Mouse (Mus musculus) kidney, embryonic 14.5 days (tissue): ENCODE data around the gene Cx3cl1. TPM values are rescaled to one million over a fixed set of nuclear protein-coding genes. Genes with fewer than 3 reads are reported as not detected.

Experiments
- ATAC-seq: fragments of 200-750 bp; cut with Nextera tagmentation; 2 replicates; pipeline ENCODE4 v1.8.0; 2017; ENCODE audit warnings: moderate number of reproducible peaks, mild to moderate bottlenecking, moderate TSS enrichment, moderate library complexity; ENCODE audit not compliant: low FRiP score, low TSS enrichment
- H3K27ac ChIP-seq: fragments of 300-500 bp; sonication (generic); 2 replicates; pipeline ENCODE4 v1.5.1; 2014; ENCODE audit warnings: low read depth, mild to moderate bottlenecking, low read length, moderate library complexity, mixed read lengths
- H3K27me3 ChIP-seq: fragments of 300-500 bp; sonication (generic); 2 replicates; pipeline ENCODE4 v1.6.1; 2014; ENCODE audit warnings: mild to moderate bottlenecking, low read length; ENCODE audit not compliant: control insufficient read depth, insufficient read depth
- H3K36me3 ChIP-seq: fragments of 300-500 bp; sonication (generic); 2 replicates; pipeline ENCODE4 v1.6.1; 2014; ENCODE audit warnings: low read length, mixed read lengths; ENCODE audit not compliant: control insufficient read depth, insufficient read depth
- H3K4me1 ChIP-seq: fragments of 300-500 bp; sonication (generic); 2 replicates; pipeline ENCODE4 v1.6.1; 2014; ENCODE audit warnings: low read length, mixed read lengths; ENCODE audit not compliant: control insufficient read depth, insufficient read depth
- H3K4me2 ChIP-seq: fragments of 300-500 bp; sonication (generic); replicated peaks from 2 replicates; pipeline ENCODE4 v1.6.1; 2014; ENCODE audit warnings: low read depth, mild to moderate bottlenecking, low read length
- H3K4me3 ChIP-seq: fragments of 300-500 bp; sonication (generic); 2 replicates; pipeline ENCODE4 v1.5.1; 2014; ENCODE audit warnings: mild to moderate bottlenecking, low read length
- H3K9ac ChIP-seq: fragments of 300-500 bp; sonication (generic); 2 replicates; pipeline ENCODE4 v1.6.1; 2014; ENCODE audit warnings: low read depth, mild to moderate bottlenecking, low read length, moderate library complexity
- H3K9me3 ChIP-seq: fragments of 300-500 bp; sonication (generic); 2 replicates; pipeline ENCODE4 v1.6.1; 2016; ENCODE audit warnings: low read length; ENCODE audit not compliant: control insufficient read depth
- WGBS: fragments of 180-500 bp; shearing (Covaris S2); extraction: QIAGEN DNeasy Blood & Tissue Kit; methylation state at CpG from one replicate; pipeline ENCODE4 v1.1.7; 2014; 5-methylcytosine and 5-hydroxymethylcytosine counted together
- polyA plus RNA-seq: library from polyadenylated mRNA; unstranded; fragments of >200 nt; fragmentation: Nextera tagmentation; extraction: Ambion mirVana; gene quantifications from 2 replicates; pipeline ENCODE4 v1.2.1, GENCODE M21; 2014

Gene Cx3cl1
- polyA plus RNA-seq, 1 experiment from 2014 or later, result 7.4 TPM

DNA sequence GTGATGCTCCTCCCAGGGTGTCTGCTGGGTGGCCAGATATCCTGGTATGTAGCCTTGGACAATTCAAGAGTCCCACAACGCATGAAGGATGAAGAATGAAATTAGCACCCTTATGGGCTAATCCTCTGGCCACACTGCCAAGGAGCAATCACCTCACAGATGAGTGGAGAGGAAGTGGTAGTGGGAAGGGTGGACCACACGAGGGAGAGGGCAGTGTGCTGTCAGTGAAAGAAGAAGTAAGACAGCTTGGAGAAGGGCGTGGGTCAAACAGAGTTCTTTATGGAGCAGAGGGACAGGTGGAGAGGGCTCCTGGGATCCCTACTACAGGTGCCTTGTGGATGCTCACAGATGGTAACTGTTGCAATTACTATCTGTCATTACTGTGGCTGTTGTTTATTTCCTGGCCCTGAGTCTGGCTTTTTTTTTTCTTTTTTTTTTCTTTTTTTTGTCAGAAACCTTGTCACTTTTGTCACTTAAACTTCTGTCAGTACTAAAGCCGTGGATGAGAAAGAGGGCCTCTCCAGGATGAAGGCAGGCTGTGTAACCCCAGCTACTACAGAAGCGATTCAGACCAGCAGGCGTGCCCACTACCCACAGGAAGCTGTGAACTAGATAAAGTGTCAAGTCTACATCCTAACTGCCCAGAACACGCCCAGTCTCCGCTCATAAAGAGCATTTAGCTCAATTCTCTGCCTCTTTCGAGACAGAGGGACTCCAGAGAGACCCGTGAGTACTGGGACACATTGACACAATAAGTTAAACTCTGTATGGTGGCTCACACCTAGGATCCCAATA is 32.9 kb downstream of the Cx3cl1 start:
- Histone ChIP-seq H3K27ac (no peak overlapping the region), H3K9me3 (no peaks in the 10 kb centered on the region), H3K9ac (no peak overlapping the region), H3K27me3 (no peaks in the 10 kb centered on the region), H3K4me3 (no peak overlapping the region), H3K36me3 (no peaks in the 10 kb centered on the region), H3K4me1 (no peaks in the 10 kb centered on the region), H3K4me2 (no peak overlapping the region)
- 50% methylated on average over 10 of the region's 10 CpGs for WGBS
- ATAC-seq, result no peak

GRCm38 (mm10) chr8:94805811-94806210 is 34.0 kb downstream of the Cx3cl1 start:
- H3K27me3 ChIP-seq, result no peaks in the 10 kb centered on the region
- no peak overlapping the region for H3K4me3 ChIP-seq
- no peaks in the 10 kb centered on the region for H3K36me3 ChIP-seq
- no peak overlapping the region for H3K9ac ChIP-seq
- H3K9me3 ChIP-seq, result no peaks in the 10 kb centered on the region
- no peak overlapping the region for H3K27ac ChIP-seq
- ATAC-seq, result no peak
- H3K4me1 ChIP-seq, result no peaks in the 10 kb centered on the region
- H3K4me2 ChIP-seq, result no peak overlapping the region
- WGBS, result 81% methylated on average over 4 of the region's 4 CpGs

- no peaks in the 10 kb centered on the region for H3K27me3 ChIP-seq
- H3K9ac ChIP-seq, result no peak overlapping the region; the same call in 1 of the 2 replicates
- H3K36me3 ChIP-seq, result no peaks in the 10 kb centered on the region
- H3K27ac ChIP-seq, result no peak overlapping the region
- H3K9me3 ChIP-seq, result no peaks in the 10 kb centered on the region
- peak; percentile 38; the same call in 1 of the 2 replicates for ATAC-seq
- 48% methylated on average over 7 of the region's 7 CpGs for WGBS
- no peak overlapping the region for H3K4me3 ChIP-seq
- no peaks in the 10 kb centered on the region; the same call in 1 of the 2 replicates for H3K4me1 ChIP-seq
- H3K4me2 ChIP-seq, result no peak overlapping the region
Measured at GRCm38 (mm10) chr8:94807506-94807905, 35.7 kb downstream of the Cx3cl1 start.

- H3K4me1 ChIP-seq, result no peaks in the 10 kb centered on the region; the same call in 1 of the 2 replicates
- H3K4me2 ChIP-seq, result no peak overlapping the region
- ATAC-seq, result no peak
- no peak overlapping the region for H3K27ac ChIP-seq
- no peaks in the 10 kb centered on the region for H3K36me3 ChIP-seq
- no peak overlapping the region for H3K9ac ChIP-seq
- H3K4me3 ChIP-seq, result no peak overlapping the region
- H3K9me3 ChIP-seq, result no peaks in the 10 kb centered on the region
- WGBS, result 74% methylated on average over 6 of the region's 6 CpGs
- H3K27me3 ChIP-seq, result no peaks in the 10 kb centered on the region
Measured at GRCm38 (mm10) chr8:94808372-94808771, 36.6 kb downstream of the Cx3cl1 start.

- H3K4me1 ChIP-seq, result no peaks in the 10 kb centered on the region; the same call in 1 of the 2 replicates
- WGBS, result 61% methylated on average over 3 of the region's 3 CpGs
- no peak within 1 kb of the TSS for H3K4me3 ChIP-seq
- H3K4me2 ChIP-seq, result no peak within 1 kb of the TSS
- no peak for ATAC-seq
- H3K27me3 ChIP-seq, result no peaks in the 10 kb centered on the region
- no peak within 1 kb of the TSS for H3K27ac ChIP-seq
- no peaks in the 10 kb centered on the region for H3K36me3 ChIP-seq
- H3K9me3 ChIP-seq, result no peaks in the 10 kb centered on the region
- H3K9ac ChIP-seq, result no peak within 1 kb of the TSS
Measured at GRCm38 (mm10) chr8:94810153-94810552, 38.3 kb downstream of the Cx3cl1 start, which contains the start of gene Ccl17. Gene Ccl17 (plus strand): TSS chr8:94810453.

GRCm38 (mm10) chr8:94810855-94811254 is 39.0 kb downstream of the Cx3cl1 start:
- no peaks in the 10 kb centered on the region; the same call in 1 of the 2 replicates for H3K4me1 ChIP-seq
- no peak overlapping the region for H3K9ac ChIP-seq
- H3K36me3 ChIP-seq, result no peaks in the 10 kb centered on the region
- H3K4me3 ChIP-seq, result no peak overlapping the region
- WGBS, result 77% methylated on average over 5 of the region's 5 CpGs
- ATAC-seq, result no peak
- H3K27me3 ChIP-seq, result no peaks in the 10 kb centered on the region
- H3K9me3 ChIP-seq, result no peaks in the 10 kb centered on the region
- no peak overlapping the region for H3K27ac ChIP-seq
- H3K4me2 ChIP-seq, result no peak overlapping the region

GRCm38 (mm10) chr8:94811654-94812053 is 39.8 kb downstream of the Cx3cl1 start:
- Histone ChIP-seq H3K9ac (no peak overlapping the region), H3K9me3 (no peaks in the 10 kb centered on the region), H3K27ac (no peak overlapping the region), H3K4me3 (no peak overlapping the region), H3K36me3 (no peaks in the 10 kb centered on the region), H3K4me2 (no peak overlapping the region), H3K4me1 (no peaks in the 10 kb centered on the region; the same call in 1 of the 2 replicates), H3K27me3 (no peaks in the 10 kb centered on the region)
- 62% methylated on average over 6 of the region's 6 CpGs for WGBS
- no peak for ATAC-seq

GRCm38 (mm10) chr8:94812645-94813098 is 40.9 kb downstream of the Cx3cl1 start:
- H3K9me3 ChIP-seq, result no peaks in the 10 kb centered on the region
- no peak overlapping the region for H3K9ac ChIP-seq
- ATAC-seq, result peak; percentile 52
- no peaks in the 10 kb centered on the region; the same call in 1 of the 2 replicates for H3K4me1 ChIP-seq
- H3K4me2 ChIP-seq, result no peak overlapping the region
- no peaks in the 10 kb centered on the region for H3K27me3 ChIP-seq
- H3K4me3 ChIP-seq, result no peak overlapping the region
- WGBS, result 29% methylated on average over 6 of the region's 6 CpGs
- H3K36me3 ChIP-seq, result no peaks in the 10 kb centered on the region
- no peak overlapping the region for H3K27ac ChIP-seq

DNA sequence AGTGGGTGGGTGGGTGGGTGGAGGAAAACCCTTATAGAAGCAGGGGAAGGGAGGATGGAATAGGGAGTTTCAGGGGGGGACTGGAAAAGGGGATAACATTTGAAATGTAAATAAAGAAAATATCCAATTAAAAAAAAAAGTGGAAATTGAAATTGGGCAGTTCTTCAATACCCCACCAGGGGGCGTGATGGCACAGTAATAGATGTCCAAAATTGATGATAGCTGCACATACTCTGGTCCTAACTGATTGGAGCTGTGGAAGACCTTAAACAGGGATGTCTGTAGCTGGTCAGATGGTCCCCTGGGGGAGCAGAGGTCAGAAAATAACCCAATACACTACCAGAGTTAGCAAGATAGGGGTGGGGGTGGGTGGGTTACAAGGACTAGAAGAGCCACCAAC is 42.7 kb downstream of the Cx3cl1 start:
- Histone ChIP-seq H3K9ac (no peak overlapping the region), H3K4me3 (no peak overlapping the region), H3K27me3 (no peaks in the 10 kb centered on the region), H3K4me1 (no peaks in the 10 kb centered on the region; the same call in 1 of the 2 replicates), H3K4me2 (no peak overlapping the region), H3K36me3 (no peaks in the 10 kb centered on the region), H3K27ac (no peak overlapping the region), H3K9me3 (no peaks in the 10 kb centered on the region)
- WGBS, result 5% methylated on average over 1 of the region's 1 CpGs
- no peak for ATAC-seq
